Comparison of ENCODE assay signal across 8 mouse cellular contexts in genomic region chrX:47892431-47893024, GRCm38 (mm10). TPM values are rescaled to one million over a fixed set of nuclear protein-coding genes. Genes with fewer than 3 reads are reported as not detected.
DNase-seq lines count a peak whose midpoint lies in the region; ATAC-seq and TF ChIP-seq lines count a peak whose summit lies in the region.

TSS of gene Smarca1 (minus strand) at chrX:47892974.

- TF ChIP-seq CTCF in embryonic fibroblast, embryonic 13.5 days (IDR thresholded peaks at IDR 0.05; ENCODE audit: borderline replicate concordance, insufficient read depth, low read length): no peak

- H3K27ac ChIP-seq in kidney, embryonic 14.5 days (ENCODE audit: low read depth, low read length): no peak within 1 kb of the TSS
- H3K27ac ChIP-seq in embryonic fibroblast, embryonic 13.5 days (ENCODE audit: insufficient read depth, low read length): no peak within 1 kb of the TSS
- H3K27ac ChIP-seq in midbrain, embryonic 15.5 days: peak within 1 kb of the TSS; percentile 92

- H3K36me3 ChIP-seq in kidney, embryonic 14.5 days (ENCODE audit: control insufficient read depth, insufficient read depth, low read length): no peaks in the 10 kb centered on the region
- no peaks in the 10 kb centered on the region for H3K36me3 ChIP-seq in midbrain, embryonic 15.5 days (replicated peaks)

- peak within 1 kb of the TSS; percentile 56 for H3K9ac ChIP-seq in kidney, embryonic 14.5 days (ENCODE audit: low read depth, low read length)
- H3K9ac ChIP-seq in midbrain, embryonic 15.5 days: peak within 1 kb of the TSS; percentile 77

- H3K4me2 ChIP-seq in kidney, embryonic 14.5 days (replicated peaks; ENCODE audit: low read depth, low read length): peak within 1 kb of the TSS; percentile 60
- peak within 1 kb of the TSS; percentile 53 for H3K4me2 ChIP-seq in midbrain, embryonic 15.5 days

- peak within 1 kb of the TSS; percentile 57 for H3K4me3 ChIP-seq in kidney, embryonic 14.5 days (ENCODE audit: low read length)
- H3K4me3 ChIP-seq in embryonic fibroblast, embryonic 13.5 days (ENCODE audit: insufficient read depth, low read length): peak within 1 kb of the TSS; percentile 81
- H3K4me3 ChIP-seq in midbrain, embryonic 15.5 days: peak within 1 kb of the TSS; percentile 66

- WGBS in kidney, embryonic 14.5 days: 23% methylated on average over 14 of the region's 17 CpGs
- 24% methylated on average over 12 of the region's 17 CpGs for WGBS in midbrain, embryonic 15.5 days

- no peaks in the 10 kb centered on the region for H3K9me3 ChIP-seq in kidney, embryonic 14.5 days (ENCODE audit: control insufficient read depth, low read length)
- no peaks in the 10 kb centered on the region for H3K9me3 ChIP-seq in midbrain, embryonic 15.5 days

- H3K4me1 ChIP-seq in kidney, embryonic 14.5 days (ENCODE audit: control insufficient read depth, insufficient read depth, low read length): no peaks in the 10 kb centered on the region
- no peaks in the 10 kb centered on the region for H3K4me1 ChIP-seq in embryonic fibroblast, embryonic 13.5 days (ENCODE audit: control insufficient read depth, insufficient read depth, low read length)
- no peaks in the 10 kb centered on the region for H3K4me1 ChIP-seq in midbrain, embryonic 15.5 days

- ATAC-seq in kidney, embryonic 14.5 days (ENCODE audit: low FRiP score, low TSS enrichment): peak; percentile 82
- ATAC-seq in midbrain, embryonic 15.5 days (replicated peaks): peak; percentile 89

- TF ChIP-seq POLR2A in embryonic fibroblast, embryonic 13.5 days (IDR thresholded peaks at IDR 0.05; ENCODE audit: low read depth, low read length): no peak

- DNase-seq in kidney, adult 9 months: no peak
- DNase-seq in R1 (ENCODE audit: low read depth, low spot score): peak; percentile 1
- no peak for DNase-seq in layer of hippocampus, postnatal 25 days (ENCODE audit: extremely low spot score in 1 of 2, low spot score in 1 of 2)
- no peak for DNase-seq in cerebellum, adult 11 months
- no peak for DNase-seq in natural killer cell, adult 2 months (ENCODE audit: low spot score in 2 of 2)

- no peaks in the 10 kb centered on the region for H3K27me3 ChIP-seq in kidney, embryonic 14.5 days (ENCODE audit: control insufficient read depth, insufficient read depth, low read length)
- H3K27me3 ChIP-seq in midbrain, embryonic 15.5 days (replicated peaks): no peaks in the 10 kb centered on the region

RNA-seq across cellular contexts. Expression of gene Smarca1, which starts in this region (rescaled TPM):
- polyA plus RNA-seq in kidney, embryonic 14.5 days (2014; fragmentation: Nextera tagmentation; extraction: Ambion mirVana): 16.4 and 23.8 TPM in 2 replicates
- 11.1 and 18.0 TPM in 2 replicates for polyA plus RNA-seq in embryonic fibroblast, embryonic 13.5 days (2011; ENCODE audit: insufficient read length, low read depth, missing spikeins)
- total RNA-seq in layer of hippocampus, postnatal 25 days (2021): 10 to 100 TPM; 33.9 to 37.8 TPM
- polyA plus RNA-seq in midbrain, embryonic 15.5 days (2015; fragmentation: Nextera tagmentation; extraction: Ambion mirVana): 32.9 and 37.3 TPM in 2 replicates
